In the genomic region with DNA sequence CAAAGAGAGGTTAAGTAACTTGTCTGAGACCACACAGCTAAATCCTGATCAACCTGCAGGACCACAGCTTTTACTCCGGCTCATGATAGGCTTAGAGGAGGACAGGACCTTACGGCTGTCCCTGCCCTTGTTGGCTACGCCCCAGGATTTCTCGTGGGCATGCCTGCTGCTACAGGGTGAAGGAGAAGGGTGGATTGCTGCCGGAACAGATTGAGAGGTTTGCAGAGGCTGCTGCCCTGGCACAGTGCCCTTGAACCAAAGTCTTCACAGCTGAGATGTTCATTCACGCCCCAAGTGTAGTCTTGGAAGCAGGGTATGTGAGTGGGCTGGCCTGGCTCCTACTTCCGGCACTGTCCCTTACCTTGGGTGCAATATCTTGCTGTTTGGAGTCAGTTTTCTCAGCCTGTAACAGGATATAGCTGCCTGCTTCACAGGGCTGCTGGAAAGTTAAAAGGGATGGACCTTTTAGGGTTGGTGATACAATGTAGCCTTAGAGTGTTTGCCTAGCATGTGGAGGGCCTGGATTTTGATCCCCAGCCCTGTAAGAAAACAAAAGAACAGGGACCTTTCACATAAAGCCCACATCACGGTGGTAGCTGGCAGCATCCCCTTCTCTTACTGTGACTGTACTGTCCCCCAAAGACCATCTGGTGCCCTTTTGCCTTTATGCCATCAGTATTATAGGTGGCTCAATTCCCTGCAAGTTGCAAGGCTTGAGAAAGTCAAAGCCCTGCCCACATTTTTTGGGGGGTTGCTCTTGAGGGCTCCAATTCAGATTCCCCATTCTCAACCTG, we compare ENCODE assay signal across 12 mouse cellular contexts. TPM values are rescaled to one million over a fixed set of nuclear protein-coding genes. Genes with fewer than 3 reads are reported as not detected.
DNase-seq lines count a peak whose midpoint lies in the region; ATAC-seq lines count a peak whose summit lies in the region.
"Had no signal": no experiment of that assay in that cellular context is flagged by ENCODE, and none has a peak within 500 bp of the region (broad histone marks: within the 10 kb centered on the region; RNA-seq: fewer than 3 reads in every experiment).

No protein-coding gene starts in this region.

- H3K27ac ChIP-seq in embryonic facial prominence, embryonic 12.5 days: 0 out of 2 replicates have a peak overlapping the region, but pooled peaks have one; percentile 30
- peak overlapping the region; percentile 81 for H3K27ac ChIP-seq in neural tube, embryonic 14.5 days (ENCODE audit: low read depth, low read length)
- H3K27ac ChIP-seq: embryonic facial prominence, embryonic 13.5 days; kidney, postnatal 0 days had no signal

- H3K9me3 ChIP-seq in embryonic facial prominence, embryonic 12.5 days: no peaks in the 10 kb centered on the region
- no peaks in the 10 kb centered on the region for H3K9me3 ChIP-seq in neural tube, embryonic 14.5 days (ENCODE audit: control insufficient read depth, low read length)
- H3K9me3 ChIP-seq: embryonic facial prominence, embryonic 13.5 days; megakaryocyte, embryonic 14.5 days had no signal

- intact Hi-C loops in left cerebral cortex, postnatal 14 days (cut with DNase I): no loop called here
- intact Hi-C loops in left cerebral cortex, postnatal 10 days (cut with DNase I): no loop called here

- H3K36me3 ChIP-seq in embryonic facial prominence, embryonic 12.5 days: no peaks in the 10 kb centered on the region
- no peaks in the 10 kb centered on the region for H3K36me3 ChIP-seq in neural tube, embryonic 14.5 days (ENCODE audit: control insufficient read depth, insufficient read depth, low read length)
- H3K36me3 ChIP-seq: embryonic facial prominence, embryonic 13.5 days had no signal

- H3K27me3 ChIP-seq in embryonic facial prominence, embryonic 12.5 days: no peaks in the 10 kb centered on the region
- no peaks in the 10 kb centered on the region for H3K27me3 ChIP-seq in neural tube, embryonic 14.5 days (ENCODE audit: control insufficient read depth, insufficient read depth, low read length)
- H3K27me3 ChIP-seq: Patski had no signal

- no peak overlapping the region for H3K9ac ChIP-seq in embryonic facial prominence, embryonic 12.5 days
- no peak overlapping the region for H3K9ac ChIP-seq in neural tube, embryonic 14.5 days (replicated peaks; ENCODE audit: low read depth, low read length)
- H3K9ac ChIP-seq: embryonic facial prominence, embryonic 13.5 days had no signal

- no peak overlapping the region for H3K4me3 ChIP-seq in embryonic facial prominence, embryonic 12.5 days
- H3K4me3 ChIP-seq in neural tube, embryonic 14.5 days (ENCODE audit: low read depth, low read length): no peak overlapping the region
- H3K4me3 ChIP-seq: embryonic facial prominence, embryonic 13.5 days; megakaryocyte, embryonic 14.5 days had no signal

- no peak for ATAC-seq in embryonic facial prominence, embryonic 12.5 days (ENCODE audit: insufficient number of reproducible peaks, insufficient read depth, low FRiP score, low TSS enrichment)
- ATAC-seq in neural tube, embryonic 14.5 days (ENCODE audit: low read depth): no peak
- ATAC-seq: Patski had no signal

- H3K4me1 ChIP-seq in embryonic facial prominence, embryonic 12.5 days: peaks cover 31% of the 10 kb centered on the region
- H3K4me1 ChIP-seq in neural tube, embryonic 14.5 days (ENCODE audit: control insufficient read depth, insufficient read depth, low read length): peaks cover 30% of the 10 kb centered on the region

- no peak overlapping the region for H3K4me2 ChIP-seq in embryonic facial prominence, embryonic 12.5 days (replicated peaks)
- no peak overlapping the region for H3K4me2 ChIP-seq in neural tube, embryonic 14.5 days (ENCODE audit: low read depth, low read length)
- H3K4me2 ChIP-seq: embryonic facial prominence, embryonic 13.5 days had no signal

- peak; percentile 26 for DNase-seq in ovary, adult 18-20 months (ENCODE audit: low spot score)
- no peak for DNase-seq in ovary, postnatal 10 days (ENCODE audit: low spot score)
- DNase-seq in kidney, postnatal 25 days: peak; percentile 50 to 54
- no peak for DNase-seq in layer of hippocampus, postnatal 10 days (ENCODE audit: low spot score in 2 of 2)
- DNase-seq in left cerebral cortex, postnatal 14 days (ENCODE audit: low spot score in 2 of 2): no peak
- no peak for DNase-seq in left cerebral cortex, postnatal 10 days (ENCODE audit: extremely low spot score in 1 of 2, low spot score in 2 of 2)

- 77% methylated on average over 8 of the region's 8 CpGs for WGBS in embryonic facial prominence, embryonic 12.5 days
- WGBS in neural tube, embryonic 14.5 days: 38% methylated on average over 8 of the region's 8 CpGs

RNA-seq across cellular contexts. Expression of a gene that starts 18.0 kb away (rescaled TPM):
- polyA plus RNA-seq in embryonic facial prominence, embryonic 12.5 days (2016; fragmentation: Nextera tagmentation; extraction: Ambion mirVana): 18.7 and 23.0 TPM in 2 replicates
- 18.5 and 43.6 TPM in 2 replicates for polyA plus RNA-seq in neural tube, embryonic 14.5 days (2014; fragmentation: Nextera tagmentation; extraction: Ambion mirVana)
- 10 to 100 TPM; 72.1 to 76.2 TPM for total RNA-seq in layer of hippocampus, postnatal 10 days (2021)
- 10 to 100 TPM; 53.2 to 58.8 TPM for total RNA-seq in left cerebral cortex, postnatal 14 days (2021)
- total RNA-seq in left cerebral cortex, postnatal 10 days (2021): 10 to 100 TPM; 52.2 to 57.0 TPM

RNA-seq across cellular contexts. Expression of a gene that starts 55.1 kb away (rescaled TPM):
- polyA plus RNA-seq in embryonic facial prominence, embryonic 12.5 days (2016; fragmentation: Nextera tagmentation; extraction: Ambion mirVana): 1.7 and 1.8 TPM in 2 replicates
- 0.60 and 1.3 TPM in 2 replicates for polyA plus RNA-seq in neural tube, embryonic 14.5 days (2014; fragmentation: Nextera tagmentation; extraction: Ambion mirVana)
- 1 to 10 TPM; 1.7 to 3.1 TPM for total RNA-seq in layer of hippocampus, postnatal 10 days (2021)
- 1 to 10 TPM; 2.3 to 2.7 TPM for total RNA-seq in left cerebral cortex, postnatal 14 days (2021)
- total RNA-seq in left cerebral cortex, postnatal 10 days (2021): 1 to 10 TPM; 2.1 to 2.3 TPM

Comparison
In these comparisons a context has a peak if more than half of its experiments do, and no peak if none do; other contexts are left out.
1. DNase-seq: peak in ovary, adult 18-20 months (single experiment) and kidney, postnatal 25 days (2 of 2); none in ovary, postnatal 10 days (single experiment), layer of hippocampus, postnatal 10 days (0 of 2), left cerebral cortex, postnatal 14 days (0 of 2) and left cerebral cortex, postnatal 10 days (0 of 2).